Mouse (Mus musculus) E14TG2a.4 (cell line): ENCODE measurements around the gene Iqcj.

ENCODE experiments used
- CTCF ChIP-seq: conservative IDR thresholded peaks from 2 replicates; pipeline ENCODE4 v1.5.1; 2014; ENCODE audit warnings: low read length
- NANOG ChIP-seq: IDR thresholded peaks from 2 replicates; pipeline ENCODE4 v1.6.1; 2014; ENCODE audit warnings: borderline replicate concordance, low read length, mixed read lengths
- POU5F1 ChIP-seq: IDR thresholded peaks from 2 replicates; pipeline ENCODE4 v1.6.1; 2014; ENCODE audit warnings: low read length, borderline replicate concordance

GRCm38 (mm10) chr3:67959672-67960071 lies 67.7 kb downstream of the Iqcj start:
- TF ChIP-seq CTCF (no peak), NANOG (no peak), POU5F1 (no peak)
